Mouse (Mus musculus): ENCODE data around the gene Sri. TPM values are rescaled to one million over a fixed set of nuclear protein-coding genes. Genes with fewer than 3 reads are reported as not detected.
A peak's percentile ranks its signal among the peaks of the same experiment; 100 is the strongest.
"Not testable (repeated sequence)": the region's sequence is repeated elsewhere in the genome, so short reads cannot be mapped to it uniquely, and the experiment has no call there.

Sri gene
- 57.6 and 60.3 TPM in 2 replicates for total RNA-seq (2014; rRNA removed)
- 52.6 and 58.8 TPM in 2 replicates for polyA plus RNA-seq (2012; rRNA removed)

DNA sequence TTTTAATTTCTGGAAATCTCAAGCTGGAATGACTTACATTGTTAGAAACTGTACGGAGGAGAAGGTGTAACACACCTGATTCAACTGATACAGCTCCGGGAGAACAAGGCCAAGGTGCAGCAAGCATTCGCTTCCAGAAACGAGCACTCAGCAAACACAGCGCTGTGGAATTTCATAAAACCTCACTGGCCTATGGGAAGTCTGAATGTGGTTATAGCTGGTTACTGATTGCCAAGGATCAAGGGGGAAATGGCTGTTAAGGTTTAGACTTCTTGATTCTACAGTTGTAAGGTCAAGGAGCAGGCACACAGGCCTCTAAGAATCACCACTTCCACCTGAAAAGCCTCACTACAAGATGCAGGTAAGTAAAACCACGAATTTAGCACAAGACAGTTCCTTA is at the start of gene Sri:
Gene Sri, plus strand, starts transcription at position 224 of the 400 bp plus-strand sequence.
- WGBS: 64% methylated on average over 6 of the region's 6 CpGs
- TF ChIP-seq CTCF (IDR thresholded peaks at IDR 0.05; ENCODE audit: low read depth, low read length): no peak
- no peak for TF ChIP-seq POLR2A (IDR thresholded peaks at IDR 0.05; ENCODE audit: extremely low read depth, insufficient read depth, low read length)
- H3K27ac ChIP-seq (replicated peaks; ENCODE audit: insufficient read depth, low read depth, low read length): no peak within 1 kb of the TSS

DNA sequence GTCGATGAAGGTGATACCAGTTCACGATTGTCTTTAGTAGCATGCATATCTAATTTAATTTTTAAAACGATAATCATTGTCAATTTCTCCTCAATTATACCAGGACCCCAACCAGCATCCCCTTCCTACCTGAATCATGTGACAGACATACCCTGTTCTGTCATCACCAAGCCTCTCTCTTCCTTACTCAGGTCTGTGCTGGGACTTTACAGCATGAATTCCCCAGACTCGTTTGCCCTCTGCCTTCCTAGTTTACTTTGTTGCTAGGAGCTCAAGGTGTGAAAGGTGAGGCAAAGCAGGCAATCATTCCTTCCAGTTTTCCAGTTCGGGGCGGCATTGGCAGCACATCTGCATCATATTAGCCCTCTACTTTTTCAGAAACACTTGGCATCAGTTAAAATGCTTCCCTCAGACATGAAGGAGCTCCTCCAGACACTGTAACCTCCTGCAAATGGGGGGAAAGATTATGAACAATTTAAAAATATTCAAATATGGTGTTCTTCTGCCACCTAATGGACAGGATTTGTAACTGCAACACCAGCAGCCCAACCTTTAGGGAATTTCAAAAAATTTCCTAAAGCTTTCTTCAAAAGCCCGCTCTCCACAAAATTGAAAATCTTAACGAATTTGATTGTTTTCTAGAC is 49.4 kb upstream of the Sri start:
- no peak overlapping the region for H3K4me3 ChIP-seq (ENCODE audit: insufficient read depth, low read depth, low read length)
- no peak for DNase-seq (ENCODE audit: extremely low read depth, low read depth, low spot score)
- 50% methylated on average over 8 of the region's 8 CpGs for WGBS
- H3K9ac ChIP-seq (ENCODE audit: low read depth, low read length): no peak overlapping the region
- no peaks in the 10 kb centered on the region for H3K27me3 ChIP-seq (ENCODE audit: control insufficient read depth, insufficient read depth, low read length)
- no peak overlapping the region for H3K27ac ChIP-seq (replicated peaks; ENCODE audit: insufficient read depth, low read depth, low read length)
- H3K4me1 ChIP-seq (ENCODE audit: control insufficient read depth, insufficient read depth, low read length): no peaks in the 10 kb centered on the region
- TF ChIP-seq POLR2A (IDR thresholded peaks at IDR 0.05; ENCODE audit: extremely low read depth, insufficient read depth, low read length) (no peak), CTCF (IDR thresholded peaks at IDR 0.05; ENCODE audit: low read depth, low read length) (0 out of 2 replicates have a peak, but pooled peaks have one; percentile 12)
- no peaks in the 10 kb centered on the region for H3K79me2 ChIP-seq (ENCODE audit: control insufficient read depth, insufficient read depth, low read length)
- no peaks in the 10 kb centered on the region for H3K36me3 ChIP-seq (ENCODE audit: control insufficient read depth, insufficient read depth, low read length)

More for the DNA sequence above, at the start of gene Sri:
- Histone ChIP-seq H3K4me3 (ENCODE audit: insufficient read depth, low read depth, low read length) (no peak within 1 kb of the TSS), H3K27me3 (ENCODE audit: control insufficient read depth, insufficient read depth, low read length) (no peaks in the 10 kb centered on the region), H3K9ac (ENCODE audit: low read depth, low read length) (no peak within 1 kb of the TSS), H3K4me1 (ENCODE audit: control insufficient read depth, insufficient read depth, low read length) (no peaks in the 10 kb centered on the region), H3K79me2 (ENCODE audit: control insufficient read depth, insufficient read depth, low read length) (no peaks in the 10 kb centered on the region), H3K36me3 (ENCODE audit: control insufficient read depth, insufficient read depth, low read length) (no peaks in the 10 kb centered on the region)
- no peak for DNase-seq (ENCODE audit: extremely low read depth, low read depth, low spot score)

DNA sequence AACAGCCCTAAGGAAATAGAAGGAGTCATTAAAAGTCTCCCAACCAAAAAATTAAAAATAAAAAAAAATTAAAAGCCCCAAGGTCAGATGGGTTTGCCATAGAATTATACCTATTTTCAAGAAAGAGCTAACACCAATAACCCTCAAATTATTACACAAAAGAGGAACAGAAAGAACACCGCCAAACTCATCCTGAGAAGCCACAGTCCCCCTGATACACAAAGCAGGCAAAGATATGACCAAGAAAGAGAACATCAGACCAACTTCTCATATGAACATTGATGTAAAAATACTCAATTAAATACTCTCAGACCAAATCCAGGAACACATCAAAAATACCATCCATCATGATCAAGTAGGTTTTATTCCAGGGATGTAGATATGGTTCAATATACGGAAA is 48.8 kb upstream of the Sri start:
- Histone ChIP-seq H3K27me3 (ENCODE audit: control insufficient read depth, insufficient read depth, low read length) (no peaks in the 10 kb centered on the region), H3K36me3 (ENCODE audit: control insufficient read depth, insufficient read depth, low read length) (no peaks in the 10 kb centered on the region), H3K4me3 (ENCODE audit: insufficient read depth, low read depth, low read length) (no peak overlapping the region), H3K27ac (replicated peaks; ENCODE audit: insufficient read depth, low read depth, low read length) (no peak overlapping the region), H3K4me1 (ENCODE audit: control insufficient read depth, insufficient read depth, low read length) (no peaks in the 10 kb centered on the region), H3K79me2 (ENCODE audit: control insufficient read depth, insufficient read depth, low read length) (no peaks in the 10 kb centered on the region), H3K9ac (ENCODE audit: low read depth, low read length) (no peak overlapping the region)
- TF ChIP-seq CTCF (IDR thresholded peaks at IDR 0.05; ENCODE audit: low read depth, low read length) (no peak), POLR2A (IDR thresholded peaks at IDR 0.05; ENCODE audit: extremely low read depth, insufficient read depth, low read length) (no peak)
- WGBS: 90% methylated on average over 2 of the region's 2 CpGs
- no peak for DNase-seq (ENCODE audit: extremely low read depth, low read depth, low spot score)

DNA sequence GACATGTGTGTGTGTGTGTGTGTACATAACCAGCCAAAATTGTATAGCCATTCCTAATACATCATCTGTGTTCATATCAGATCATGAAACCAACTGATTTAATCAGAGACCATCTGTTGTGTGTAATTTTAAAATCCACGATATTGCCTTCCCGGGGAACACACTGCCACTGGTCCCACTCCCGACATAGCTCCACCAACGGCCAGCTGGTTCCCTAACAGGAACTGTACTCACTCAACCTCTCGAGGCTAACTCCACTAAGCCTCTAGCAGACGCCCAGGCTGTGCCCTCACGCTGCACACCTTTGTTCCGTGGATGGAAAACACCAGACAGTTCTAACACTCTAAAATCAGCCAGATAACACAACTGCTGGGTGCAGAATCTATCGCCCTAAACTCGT is 45.4 kb upstream of the Sri start:
- Histone ChIP-seq H3K4me1 (ENCODE audit: control insufficient read depth, insufficient read depth, low read length) (no peaks in the 10 kb centered on the region), H3K79me2 (ENCODE audit: control insufficient read depth, insufficient read depth, low read length) (no peaks in the 10 kb centered on the region), H3K4me3 (ENCODE audit: insufficient read depth, low read depth, low read length) (no peak overlapping the region), H3K27me3 (ENCODE audit: control insufficient read depth, insufficient read depth, low read length) (no peaks in the 10 kb centered on the region), H3K9ac (ENCODE audit: low read depth, low read length) (no peak overlapping the region), H3K27ac (replicated peaks; ENCODE audit: insufficient read depth, low read depth, low read length) (no peak overlapping the region), H3K36me3 (ENCODE audit: control insufficient read depth, insufficient read depth, low read length) (no peaks in the 10 kb centered on the region)
- TF ChIP-seq CTCF (IDR thresholded peaks at IDR 0.05; ENCODE audit: low read depth, low read length) (no peak), POLR2A (IDR thresholded peaks at IDR 0.05; ENCODE audit: extremely low read depth, insufficient read depth, low read length) (no peak)
- DNase-seq (ENCODE audit: extremely low read depth, low read depth, low spot score): no peak
- 80% methylated on average over 10 of the region's 10 CpGs for WGBS

DNA sequence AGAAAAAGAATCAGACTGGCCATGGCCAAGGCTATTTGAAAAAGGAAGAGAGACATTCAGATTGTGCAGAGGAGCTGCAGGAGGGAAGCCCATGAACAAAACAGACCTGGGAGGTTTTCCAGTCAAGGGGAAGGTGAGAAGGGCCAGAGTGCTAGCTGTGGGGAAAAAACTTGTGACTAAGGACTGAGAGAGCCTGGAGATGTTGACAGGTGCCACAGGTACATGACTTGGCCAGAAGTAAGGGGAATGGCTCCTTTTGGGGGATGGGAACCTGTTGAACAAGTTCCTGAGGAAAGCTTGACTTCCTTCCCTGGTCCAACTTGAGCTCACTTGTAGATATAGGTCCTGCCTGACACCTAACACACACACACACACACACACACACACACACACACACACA is 43.1 kb upstream of the Sri start:
- Histone ChIP-seq H3K4me3 (ENCODE audit: insufficient read depth, low read depth, low read length) (no peak overlapping the region), H3K4me1 (ENCODE audit: control insufficient read depth, insufficient read depth, low read length) (no peaks in the 10 kb centered on the region), H3K27ac (replicated peaks; ENCODE audit: insufficient read depth, low read depth, low read length) (no peak overlapping the region), H3K27me3 (ENCODE audit: control insufficient read depth, insufficient read depth, low read length) (no peaks in the 10 kb centered on the region), H3K79me2 (ENCODE audit: control insufficient read depth, insufficient read depth, low read length) (no peaks in the 10 kb centered on the region), H3K36me3 (ENCODE audit: control insufficient read depth, insufficient read depth, low read length) (no peaks in the 10 kb centered on the region), H3K9ac (ENCODE audit: low read depth, low read length) (no peak overlapping the region)
- no peak for DNase-seq (ENCODE audit: extremely low read depth, low read depth, low spot score)
- TF ChIP-seq POLR2A (IDR thresholded peaks at IDR 0.05; ENCODE audit: extremely low read depth, insufficient read depth, low read length) (no peak), CTCF (IDR thresholded peaks at IDR 0.05; ENCODE audit: low read depth, low read length) (no peak)

DNA sequence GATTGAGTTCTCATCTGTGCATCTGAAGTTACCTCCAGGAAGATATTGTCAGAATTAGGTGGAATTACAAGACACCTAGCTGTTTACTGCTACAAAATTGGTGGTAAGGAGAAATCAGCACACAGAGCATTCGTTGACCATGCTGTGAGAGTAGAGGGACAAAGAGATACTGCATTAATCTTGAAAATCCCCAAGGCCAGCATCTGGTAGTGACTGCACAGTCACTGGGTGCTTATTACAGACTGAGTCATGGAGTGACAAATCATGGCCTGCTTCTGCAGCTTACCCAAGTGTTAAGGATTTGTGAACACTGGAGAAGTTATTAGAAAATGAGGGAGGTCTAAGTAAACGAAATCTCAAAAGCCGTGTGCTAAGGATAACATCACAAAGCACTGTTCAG is 32.6 kb upstream of the Sri start:
- no peaks in the 10 kb centered on the region for H3K79me2 ChIP-seq (ENCODE audit: control insufficient read depth, insufficient read depth, low read length)
- H3K36me3 ChIP-seq (ENCODE audit: control insufficient read depth, insufficient read depth, low read length): no peaks in the 10 kb centered on the region
- H3K27me3 ChIP-seq (ENCODE audit: control insufficient read depth, insufficient read depth, low read length): no peaks in the 10 kb centered on the region
- H3K9ac ChIP-seq (ENCODE audit: low read depth, low read length): no peak overlapping the region
- no peak for DNase-seq (ENCODE audit: extremely low read depth, low read depth, low spot score)
- no peak for TF ChIP-seq POLR2A (IDR thresholded peaks at IDR 0.05; ENCODE audit: extremely low read depth, insufficient read depth, low read length)
- TF ChIP-seq CTCF (IDR thresholded peaks at IDR 0.05; ENCODE audit: low read depth, low read length): no peak
- no peak overlapping the region for H3K4me3 ChIP-seq (ENCODE audit: insufficient read depth, low read depth, low read length)
- 78% methylated on average over 3 of the region's 3 CpGs for WGBS
- H3K4me1 ChIP-seq (ENCODE audit: control insufficient read depth, insufficient read depth, low read length): no peaks in the 10 kb centered on the region
- H3K27ac ChIP-seq (replicated peaks; ENCODE audit: insufficient read depth, low read depth, low read length): no peak overlapping the region

DNA sequence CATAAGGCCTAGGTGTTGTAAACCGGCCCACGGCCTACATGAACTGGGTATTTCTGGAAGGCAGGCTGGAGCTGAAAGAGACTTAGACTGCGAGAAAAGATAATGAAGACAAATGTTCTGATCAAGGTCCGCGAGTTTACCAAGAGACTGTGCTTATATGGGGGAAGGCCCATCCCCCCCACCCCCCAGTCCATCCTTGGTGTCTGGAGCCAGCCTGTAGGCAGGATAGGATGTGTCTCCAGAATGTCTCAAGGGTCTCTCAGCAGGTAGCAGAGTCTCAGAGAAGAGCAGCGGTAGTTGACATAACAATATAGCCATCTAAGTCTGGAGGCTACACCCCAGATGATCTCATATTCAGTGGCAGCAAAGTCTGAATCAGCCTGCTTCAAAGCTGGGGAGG is 11.3 kb upstream of the Sri start:
- not testable (repeated sequence) for H3K9ac ChIP-seq (ENCODE audit: low read depth, low read length); H3K79me2 ChIP-seq (ENCODE audit: control insufficient read depth, insufficient read depth, low read length); H3K4me3 ChIP-seq (ENCODE audit: insufficient read depth, low read depth, low read length); H3K4me1 ChIP-seq (ENCODE audit: control insufficient read depth, insufficient read depth, low read length); DNase-seq (ENCODE audit: extremely low read depth, low read depth, low spot score); H3K27ac ChIP-seq (replicated peaks; ENCODE audit: insufficient read depth, low read depth, low read length); H3K36me3 ChIP-seq (ENCODE audit: control insufficient read depth, insufficient read depth, low read length); H3K27me3 ChIP-seq (ENCODE audit: control insufficient read depth, insufficient read depth, low read length)
- WGBS: 94% methylated on average over 6 of the region's 6 CpGs
